Mouse (Mus musculus) adrenal gland, adult 18-20 months (tissue): ENCODE measurements around the gene Gm49776. TPM values are rescaled to one million over a fixed set of nuclear protein-coding genes. Genes with fewer than 3 reads are reported as not detected.
"Not testable (repeated sequence)": the region's sequence is repeated elsewhere in the genome, so short reads cannot be mapped to it uniquely, and the experiment has no call there.

Source experiments
- DNase-seq, 2 experiments: peaks; one replicate each; pipeline ENCODE4 v3.0.0; 2021 to 2022; ENCODE audit warnings: low spot score in 2 of 2
- long read RNA-seq, 2 experiments: library from polyadenylated mRNA; stranded (forward); transcript quantifications; one replicate each; pipeline ENCODE4 v2.0.0; 2021
- total RNA-seq, 2 experiments: library from RNA; stranded (reverse); gene quantifications; 1 replicate in 1 of 2; 2 replicates in 1 of 2; pipeline ENCODE4 v1.2.3; 2021

The Gm49776 gene
- total RNA-seq = not detected
- long read RNA-seq, experiment 1 = 0 reads
- long read RNA-seq, experiment 2, partial matches to known transcripts = 0 of 1 reads
- long read RNA-seq, experiment 2, other reads (novel, unspliced or antisense) = 1 of 1 reads

- no peak for DNase-seq
Measured at GRCm38 (mm10) chr16:18258221-18258620, at the start of gene Gm49776. TSS of gene Gm49776 (minus strand) at chr16:18258321.

GRCm38 (mm10) chr16:18289614-18290013 lies 31.5 kb upstream of the Gm49776 start:
- DNase-seq = not testable (repeated sequence)

GRCm38 (mm10) chr16:18289067-18289588 lies 31.0 kb upstream of the Gm49776 start, which contains the start of gene Dgcr8:
TSS of gene Dgcr8 (minus strand) at chr16:18289246.
- peak; percentile 96 to 98 for DNase-seq

GRCm38 (mm10) chr16:18288581-18289061 lies 30.5 kb upstream of the Gm49776 start:
- DNase-seq = peak; percentile 80 to 84

GRCm38 (mm10) chr16:18288166-18288565 lies 30.0 kb upstream of the Gm49776 start:
- DNase-seq = no peak

GRCm38 (mm10) chr16:18275166-18275565 lies 17.0 kb upstream of the Gm49776 start:
- DNase-seq = no peak

- DNase-seq = no peak
Measured at GRCm38 (mm10) chr16:18268182-18268581, 10.1 kb upstream of the Gm49776 start.

- DNase-seq = no peak
Measured at GRCm38 (mm10) chr16:18265024-18265423, 6.9 kb upstream of the Gm49776 start.

- no peak for DNase-seq
Measured at GRCm38 (mm10) chr16:18253866-18254265, 4.3 kb downstream of the Gm49776 start.

- no peak for DNase-seq
Measured at GRCm38 (mm10) chr16:18252736-18253135, 5.4 kb downstream of the Gm49776 start.

- DNase-seq = no peak
Measured at GRCm38 (mm10) chr16:18250828-18251790, 7.0 kb downstream of the Gm49776 start.

- DNase-seq = no peak
Measured at GRCm38 (mm10) chr16:18250231-18250630, 7.9 kb downstream of the Gm49776 start.

GRCm38 (mm10) chr16:18249364-18249967 lies 8.7 kb downstream of the Gm49776 start:
- DNase-seq = peak; percentile 48 to 49

- peak; percentile 99 for DNase-seq
Measured at GRCm38 (mm10) chr16:18248433-18249363, 9.4 kb downstream of the Gm49776 start, which contains the start of the genes Trmt2a and Ranbp1. TSS of gene Trmt2a (plus strand) at chr16:18248679. TSS of gene Ranbp1 (minus strand) at chr16:18248732.

- DNase-seq = peak in 1 of 2 experiments; percentile 52
Measured at GRCm38 (mm10) chr16:18247521-18248399, 10.4 kb downstream of the Gm49776 start.

- no peak for DNase-seq
Measured at GRCm38 (mm10) chr16:18241581-18241980, 16.5 kb downstream of the Gm49776 start.

- no peak for DNase-seq
Measured at GRCm38 (mm10) chr16:18236676-18237501, 21.2 kb downstream of the Gm49776 start.

GRCm38 (mm10) chr16:18235389-18236065 lies 22.6 kb downstream of the Gm49776 start:
- peak; percentile 58 to 66 for DNase-seq
